Mouse (Mus musculus) neural tube, embryonic 15.5 days (tissue): ENCODE results near the gene Rab21. TPM values are rescaled to one million over a fixed set of nuclear protein-coding genes. Genes with fewer than 3 reads are reported as not detected.
A peak's percentile ranks its signal among the peaks of the same experiment; 100 is the strongest.
"Not testable (repeated sequence)": the region's sequence is repeated elsewhere in the genome, so short reads cannot be mapped to it uniquely, and the experiment has no call there.

Experiments
- ATAC-seq: fragments of 200-750 bp; cut with Nextera tagmentation; 2 replicates; pipeline ENCODE4 v1.8.0; 2017; ENCODE audit warnings: mild to moderate bottlenecking, moderate TSS enrichment, moderate library complexity; ENCODE audit not compliant: low FRiP score
- H3K27ac ChIP-seq: fragments of 300-500 bp; sonication (generic); replicated peaks from 2 replicates; pipeline ENCODE4 v1.5.1; 2015; ENCODE audit warnings: mild to moderate bottlenecking, inconsistent platforms
- H3K27me3 ChIP-seq: fragments of 300-500 bp; sonication (generic); replicated peaks from 2 replicates; pipeline ENCODE4 v1.6.1; 2015; ENCODE audit warnings: inconsistent platforms
- H3K36me3 ChIP-seq: fragments of 300-500 bp; sonication (generic); 2 replicates; pipeline ENCODE4 v1.6.1; 2015; ENCODE audit warnings: inconsistent platforms
- H3K4me1 ChIP-seq: fragments of 300-500 bp; sonication (generic); 2 replicates; pipeline ENCODE4 v1.6.1; 2015; ENCODE audit warnings: inconsistent platforms
- H3K4me2 ChIP-seq: fragments of 300-500 bp; sonication (generic); 2 replicates; pipeline ENCODE4 v1.6.1; 2015; ENCODE audit warnings: inconsistent platforms, mild to moderate bottlenecking, moderate library complexity
- H3K4me3 ChIP-seq: fragments of 300-500 bp; sonication (generic); replicated peaks from 2 replicates; pipeline ENCODE4 v1.5.1; 2015; ENCODE audit warnings: mild to moderate bottlenecking, inconsistent platforms
- H3K9ac ChIP-seq: fragments of 300-500 bp; sonication (generic); replicated peaks from 2 replicates; pipeline ENCODE4 v1.6.1; 2015; ENCODE audit warnings: mild to moderate bottlenecking, inconsistent platforms
- H3K9me3 ChIP-seq: fragments of 300-500 bp; sonication (generic); replicated peaks from 2 replicates; pipeline ENCODE4 v1.6.1; 2016; ENCODE audit warnings: inconsistent platforms
- WGBS: fragments of 180-500 bp; shearing (Covaris S2); methylation state at CpG from one replicate; pipeline ENCODE4 v1.1.7; 2015; ENCODE audit warnings: mixed read lengths; 5-methylcytosine and 5-hydroxymethylcytosine counted together
- polyA plus RNA-seq: library from polyadenylated mRNA; unstranded; fragments of >200 nt; fragmentation: Nextera tagmentation; extraction: Ambion mirVana; gene quantifications from 2 replicates; pipeline ENCODE4 v1.2.1, GENCODE M21; 2015

Gene Rab21
- polyA plus RNA-seq, 1 experiment from 2014 or later = 9.6 TPM

DNA sequence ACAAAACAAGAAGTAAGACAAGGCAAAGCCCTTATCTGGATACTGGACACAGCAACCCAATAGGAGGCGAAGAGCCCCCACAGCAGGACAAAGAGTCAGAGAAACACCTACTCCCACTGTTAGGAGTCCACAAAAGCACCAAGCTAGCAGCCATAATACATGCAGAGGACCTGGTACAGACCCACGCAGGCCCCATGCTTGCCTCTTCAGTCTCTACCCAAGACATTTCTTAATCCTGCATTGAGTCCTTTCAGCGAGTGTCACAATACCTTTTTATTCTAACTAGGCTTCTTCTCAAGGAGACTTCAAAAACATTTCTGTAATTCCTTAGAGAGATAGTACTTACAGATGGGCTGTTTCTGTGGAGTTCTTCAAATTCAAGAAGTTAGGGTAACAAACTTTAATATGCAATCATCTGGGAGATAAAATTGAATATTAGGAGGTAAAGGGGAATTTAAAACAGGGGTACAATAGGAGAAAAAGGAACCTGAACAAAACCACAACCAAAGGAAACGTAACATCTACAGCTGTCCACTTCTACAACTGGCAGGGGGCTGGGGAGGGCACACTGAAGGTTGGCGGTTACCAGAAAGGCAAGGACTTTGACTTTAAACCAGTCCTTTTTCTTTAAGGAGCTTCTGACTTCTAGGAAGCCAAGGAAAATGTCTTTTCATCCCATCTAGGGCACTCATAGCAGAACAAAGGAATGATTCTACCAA, 6.1 kb upstream of the Rab21 start:
- Histone ChIP-seq H3K36me3 (no peaks in the 10 kb centered on the region), H3K4me2 (no peak overlapping the region), H3K4me1 (peaks cover 3% of the 10 kb centered on the region), H3K9ac (no peak overlapping the region), H3K9me3 (no peaks in the 10 kb centered on the region), H3K27ac (no peak overlapping the region), H3K4me3 (no peak overlapping the region), H3K27me3 (no peaks in the 10 kb centered on the region)
- no peak for ATAC-seq
- 82% methylated on average over 5 of the region's 5 CpGs for WGBS

GRCm38 (mm10) chr10:115318388-115318787, 3.0 kb upstream of the Rab21 start:
- H3K4me3 ChIP-seq, H3K27ac ChIP-seq, H3K36me3 ChIP-seq, ATAC-seq, H3K9ac ChIP-seq, H3K27me3 ChIP-seq, H3K4me2 ChIP-seq, H3K9me3 ChIP-seq: not testable (repeated sequence)
- WGBS = 67% methylated on average over 3 of the region's 3 CpGs
- peaks cover 16% of the 10 kb centered on the region for H3K4me1 ChIP-seq

- 55% methylated on average over 11 of the region's 11 CpGs for WGBS
- H3K4me2 ChIP-seq = peak overlapping the region; percentile 72
- H3K27ac ChIP-seq = peak overlapping the region; percentile 97; the same call in 1 of the 2 replicates
- H3K36me3 ChIP-seq = no peaks in the 10 kb centered on the region
- peak overlapping the region; percentile 93 for H3K9ac ChIP-seq
- peak overlapping the region; percentile 93 for H3K4me3 ChIP-seq
- H3K4me1 ChIP-seq = peaks cover 35% of the 10 kb centered on the region
- H3K9me3 ChIP-seq = no peaks in the 10 kb centered on the region
- H3K27me3 ChIP-seq = no peaks in the 10 kb centered on the region
- ATAC-seq = no peak
Observed at GRCm38 (mm10) chr10:115316313-115316712, 919 bp upstream of the Rab21 start.

- H3K36me3 ChIP-seq = no peaks in the 10 kb centered on the region
- peak overlapping the region; percentile 93 for H3K4me3 ChIP-seq
- WGBS = under 1% methylated on average over 52 of the region's 73 CpGs
- peak; percentile 62 for ATAC-seq
- peak overlapping the region; percentile 97 for H3K27ac ChIP-seq
- H3K9me3 ChIP-seq = no peaks in the 10 kb centered on the region
- H3K27me3 ChIP-seq = no peaks in the 10 kb centered on the region
- H3K9ac ChIP-seq = peak overlapping the region; percentile 93
- H3K4me1 ChIP-seq = peaks cover 48% of the 10 kb centered on the region
- peak overlapping the region; percentile 72 for H3K4me2 ChIP-seq
Observed at GRCm38 (mm10) chr10:115314582-115315452, 577 bp downstream of the Rab21 start.

DNA sequence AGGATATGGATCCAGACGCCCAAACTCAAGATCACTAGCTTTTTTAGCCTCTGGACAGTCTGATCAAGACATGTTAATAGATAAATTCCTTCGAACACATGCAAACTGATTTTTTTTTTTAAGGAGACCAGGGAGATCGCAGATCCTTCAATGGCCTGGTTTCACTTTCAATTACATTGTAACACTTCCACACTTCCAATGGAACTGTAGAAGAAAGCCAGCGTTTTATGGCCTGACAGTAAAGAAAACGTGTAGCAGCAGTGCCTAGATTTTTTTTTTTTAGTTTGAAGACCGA, 1.2 kb downstream of the Rab21 start:
- H3K4me2 ChIP-seq = peak overlapping the region; percentile 72
- 15% methylated on average over 6 of the region's 6 CpGs for WGBS
- ATAC-seq = no peak

DNA sequence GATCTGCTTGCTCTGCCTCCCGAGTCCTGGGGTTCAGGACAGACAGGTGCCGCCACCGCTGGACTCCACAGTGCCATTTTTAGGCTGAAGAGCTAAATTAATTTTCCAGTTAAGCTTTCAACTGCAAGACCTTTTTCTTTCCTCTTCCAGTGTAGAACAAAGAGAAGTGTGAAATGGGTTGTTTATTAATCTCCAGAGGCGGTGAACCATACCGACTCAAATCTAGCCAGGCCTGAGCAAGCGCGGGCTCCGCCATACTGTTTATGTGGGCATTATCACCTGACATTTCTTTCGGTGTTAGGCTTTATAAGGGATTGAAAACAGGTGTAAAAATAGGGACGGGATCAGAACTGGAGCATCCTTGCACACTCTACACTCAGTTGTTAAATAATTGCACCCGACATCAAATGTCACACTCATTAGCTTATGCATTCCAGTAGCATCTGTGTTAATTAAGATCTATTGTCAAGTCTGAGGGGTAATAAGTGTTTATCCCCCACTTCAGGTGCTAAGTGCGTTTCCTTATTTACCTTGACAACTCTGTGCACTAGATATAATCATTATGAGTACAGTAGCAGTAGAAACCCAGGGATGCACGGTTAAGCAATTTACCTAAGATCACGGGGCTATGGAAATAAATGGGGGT, 1.6 kb downstream of the Rab21 start:
- ATAC-seq = no peak
- H3K9ac ChIP-seq = peak overlapping the region; percentile 93
- peak overlapping the region; percentile 97; the same call in 1 of the 2 replicates for H3K27ac ChIP-seq
- no peaks in the 10 kb centered on the region for H3K9me3 ChIP-seq
- WGBS = 44% methylated on average over 14 of the region's 14 CpGs
- H3K36me3 ChIP-seq = no peaks in the 10 kb centered on the region
- H3K4me2 ChIP-seq = peak overlapping the region; percentile 72
- H3K27me3 ChIP-seq = no peaks in the 10 kb centered on the region
- H3K4me1 ChIP-seq = peaks cover 48% of the 10 kb centered on the region
- H3K4me3 ChIP-seq = peak overlapping the region; percentile 93

More for the DNA sequence above, 1.2 kb downstream of the Rab21 start:
- no peaks in the 10 kb centered on the region for H3K9me3 ChIP-seq
- peak overlapping the region; percentile 97 for H3K27ac ChIP-seq
- no peaks in the 10 kb centered on the region for H3K27me3 ChIP-seq
- peak overlapping the region; percentile 93 for H3K9ac ChIP-seq
- no peaks in the 10 kb centered on the region for H3K36me3 ChIP-seq
- peaks cover 48% of the 10 kb centered on the region for H3K4me1 ChIP-seq
- H3K4me3 ChIP-seq = peak overlapping the region; percentile 93

DNA sequence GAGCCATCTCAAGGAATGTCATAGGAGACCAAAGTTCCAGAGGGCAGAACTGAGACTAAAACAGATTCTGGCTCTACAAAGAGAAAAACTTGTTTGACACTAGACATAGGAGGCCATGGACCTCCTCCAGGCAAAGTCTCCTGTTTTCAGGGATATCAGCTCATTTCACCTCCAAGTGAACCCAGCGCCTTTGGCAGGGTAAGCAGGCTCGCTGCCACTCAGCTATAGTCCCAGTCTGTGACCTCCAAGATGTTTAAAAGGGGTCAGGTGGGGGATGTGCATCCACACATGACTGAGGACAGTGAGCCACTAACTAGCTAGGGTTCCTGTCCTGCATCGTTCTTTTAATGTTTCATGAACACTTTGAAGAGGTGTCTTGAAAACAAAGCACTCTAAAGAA, 2.7 kb downstream of the Rab21 start:
- no peaks in the 10 kb centered on the region for H3K36me3 ChIP-seq
- ATAC-seq = no peak
- H3K4me1 ChIP-seq = peaks cover 48% of the 10 kb centered on the region
- H3K9ac ChIP-seq = no peak overlapping the region
- H3K9me3 ChIP-seq = no peaks in the 10 kb centered on the region
- no peak overlapping the region for H3K4me3 ChIP-seq
- peak overlapping the region; percentile 72 for H3K4me2 ChIP-seq
- no peaks in the 10 kb centered on the region for H3K27me3 ChIP-seq
- 70% methylated on average over 3 of the region's 3 CpGs for WGBS
- no peak overlapping the region for H3K27ac ChIP-seq

DNA sequence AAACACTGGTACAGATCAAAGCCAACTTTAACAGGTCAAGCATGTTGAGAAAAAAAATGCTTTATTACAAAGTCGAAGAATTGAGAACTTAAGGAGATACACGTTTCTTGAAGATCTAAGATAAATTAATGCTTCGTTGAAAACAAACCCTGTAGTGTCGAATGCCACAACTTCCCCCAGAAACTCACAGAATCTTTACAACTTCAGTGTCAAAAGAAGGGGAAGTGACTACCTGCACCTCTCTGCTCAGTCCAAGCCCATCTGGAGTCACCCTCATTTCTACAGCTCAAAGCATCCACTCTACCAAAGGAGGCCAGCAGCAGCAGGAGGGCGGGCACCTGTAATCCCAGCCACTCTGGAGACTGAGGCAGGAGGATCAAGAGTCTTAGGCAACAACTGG, 3.2 kb downstream of the Rab21 start:
- no peaks in the 10 kb centered on the region for H3K9me3 ChIP-seq
- WGBS = 93% methylated on average over 5 of the region's 5 CpGs
- no peak for ATAC-seq
- no peaks in the 10 kb centered on the region for H3K36me3 ChIP-seq
- peaks cover 48% of the 10 kb centered on the region for H3K4me1 ChIP-seq
- no peak overlapping the region for H3K4me3 ChIP-seq
- H3K27me3 ChIP-seq = no peaks in the 10 kb centered on the region
- peak overlapping the region; percentile 72; the same call in 1 of the 2 replicates for H3K4me2 ChIP-seq
- no peak overlapping the region for H3K9ac ChIP-seq
- H3K27ac ChIP-seq = no peak overlapping the region

- Histone ChIP-seq H3K36me3 (no peaks in the 10 kb centered on the region), H3K4me3 (no peak overlapping the region), H3K9ac (no peak overlapping the region), H3K9me3 (no peaks in the 10 kb centered on the region), H3K27me3 (no peaks in the 10 kb centered on the region), H3K4me2 (no peak overlapping the region), H3K27ac (no peak overlapping the region), H3K4me1 (peaks cover 47% of the 10 kb centered on the region)
- 85% methylated on average over 14 of the region's 14 CpGs for WGBS
- ATAC-seq = no peak
Observed at GRCm38 (mm10) chr10:115311263-115311965, 4.0 kb downstream of the Rab21 start.

DNA sequence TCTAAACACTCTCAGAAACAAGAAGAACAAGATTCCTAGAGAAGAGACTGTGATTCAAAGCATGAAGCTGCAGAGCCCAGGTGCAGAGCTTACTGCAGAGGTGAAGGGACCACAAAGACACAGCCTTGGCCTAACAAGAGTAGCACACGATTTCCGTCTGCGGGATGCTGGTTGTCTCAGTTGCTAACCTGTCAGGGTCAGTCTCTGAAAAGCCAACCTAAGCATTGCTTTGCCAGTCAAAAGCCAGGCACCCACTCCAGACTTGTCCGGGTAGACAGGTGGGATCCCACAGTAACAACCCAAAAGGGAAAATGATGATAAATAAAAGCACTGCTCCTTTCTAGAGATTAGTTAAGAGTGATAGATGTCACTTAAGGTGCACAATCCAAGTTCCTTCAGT, 6.2 kb downstream of the Rab21 start:
- Histone ChIP-seq H3K4me2 (no peak overlapping the region), H3K36me3 (no peaks in the 10 kb centered on the region), H3K9me3 (no peaks in the 10 kb centered on the region), H3K4me1 (peaks cover 41% of the 10 kb centered on the region), H3K27ac (no peak overlapping the region), H3K9ac (no peak overlapping the region), H3K4me3 (no peak overlapping the region), H3K27me3 (no peaks in the 10 kb centered on the region)
- no peak for ATAC-seq
- 91% methylated on average over 4 of the region's 4 CpGs for whole genome bisulfite sequencing

DNA sequence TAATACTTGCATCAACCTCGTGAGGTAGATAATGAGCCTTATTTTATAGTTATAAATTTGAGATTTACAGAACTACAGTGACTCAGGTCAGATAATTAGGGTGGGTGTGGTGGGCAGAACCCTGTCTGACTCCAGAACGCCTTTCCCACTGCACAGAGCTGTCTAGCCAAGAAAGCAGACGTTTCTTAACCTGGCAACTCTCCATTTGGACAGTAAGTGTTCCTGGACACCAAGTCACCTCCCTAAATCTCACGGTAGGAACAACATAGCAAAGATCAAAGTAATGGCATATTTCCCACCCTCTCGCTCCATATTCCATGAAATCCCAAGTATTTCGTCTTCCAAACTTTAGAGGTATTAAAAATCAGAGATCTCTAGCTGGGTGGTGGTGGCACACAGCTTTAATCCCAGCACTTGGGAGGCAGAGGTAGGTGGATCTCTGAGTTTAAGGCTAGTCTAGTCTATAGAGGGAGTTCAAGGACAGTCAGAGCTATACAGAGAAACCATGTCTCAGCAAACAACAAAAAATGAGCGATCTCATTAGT, 8.0 kb downstream of the Rab21 start:
- Histone ChIP-seq H3K27me3 (no peaks in the 10 kb centered on the region), H3K27ac (no peak overlapping the region), H3K9me3 (no peaks in the 10 kb centered on the region), H3K4me3 (no peak overlapping the region), H3K4me2 (no peak overlapping the region), H3K9ac (no peak overlapping the region), H3K4me1 (peaks cover 23% of the 10 kb centered on the region), H3K36me3 (no peaks in the 10 kb centered on the region)
- WGBS = 84% methylated on average over 7 of the region's 7 CpGs
- no peak for ATAC-seq
